Mouse (Mus musculus) embryonic facial prominence, embryonic 15.5 days (tissue): Measurements from ENCODE around the gene Zfp239. TPM values are rescaled to one million over a fixed set of nuclear protein-coding genes. Genes with fewer than 3 reads are reported as not detected.

Source experiments
- polyA plus RNA-seq: library from polyadenylated mRNA; unstranded; fragments of >200 nt; fragmentation: Nextera tagmentation; extraction: Ambion mirVana; gene quantifications from 2 replicates; pipeline ENCODE4 v1.2.1, GENCODE M21; 2015

Zfp239 gene
- polyA plus RNA-seq, 1 experiment from 2014 or later, result 7.6 TPM

Other genes starting within 250 kb of the Zfp239 start
- 123 TPM in 2 replicates for gene Zfp637, start 20.9 kb upstream of the Zfp239 start, polyA plus RNA-seq
- 585 and 603 TPM in 2 replicates for gene Hnrnpf, start 38.2 kb downstream of the Zfp239 start, polyA plus RNA-seq
- 3.4 and 4.4 TPM in 2 replicates for gene Fxyd4, start 75.6 kb downstream of the Zfp239 start, polyA plus RNA-seq
- 0.64 and 0.73 TPM in 2 replicates for gene Rasgef1a, start 149.3 kb downstream of the Zfp239 start, polyA plus RNA-seq